Mouse (Mus musculus): Measurements from ENCODE around the gene Trim62. TPM values are rescaled to one million over a fixed set of nuclear protein-coding genes. Genes with fewer than 3 reads are reported as not detected.

The Trim62 gene
- 1.9 and 2.8 TPM in 2 replicates for polyA plus RNA-seq (2011; ENCODE audit: insufficient read depth, insufficient read length, low read depth, missing spikeins)

DNA sequence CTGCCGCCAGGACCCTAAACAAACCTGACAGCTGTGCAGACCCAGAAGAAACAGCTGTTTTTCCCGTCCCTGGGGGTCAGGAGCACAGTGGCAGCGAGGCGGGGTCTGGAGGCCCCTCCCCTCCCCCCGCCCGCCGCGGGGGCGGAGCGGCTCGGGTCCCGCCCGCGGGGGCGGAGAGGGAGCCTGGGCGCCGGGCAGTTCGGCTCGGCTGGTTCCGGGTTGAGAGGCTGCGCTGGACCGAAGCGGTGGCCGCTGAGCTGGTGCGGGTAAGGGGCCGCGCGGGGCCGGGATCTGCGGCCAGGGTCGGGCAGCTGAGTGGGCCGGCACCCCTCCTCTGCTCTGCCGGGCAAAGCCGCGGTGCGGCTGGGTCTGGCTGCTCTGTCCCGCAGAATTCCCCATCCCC lies at the start of gene Trim62:
Trim62 (plus strand) TSS at position 202 of the 403 bp plus-strand sequence.
- no peak for TF ChIP-seq POLR2A (IDR thresholded peaks at IDR 0.05; ENCODE audit: insufficient read depth, low read length)
- TF ChIP-seq CTCF (IDR thresholded peaks at IDR 0.05; ENCODE audit: low read depth, low read length), result no peak
- TF ChIP-seq EP300 (IDR thresholded peaks at IDR 0.05; ENCODE audit: insufficient read depth, low read depth, low read length), result no peak
- Histone ChIP-seq H3K4me1 (ENCODE audit: control insufficient read depth, insufficient read depth, low read length) (no peaks in the 10 kb centered on the region), H3K27ac (ENCODE audit: insufficient read depth, low read length) (no peak within 1 kb of the TSS), H3K27me3 (ENCODE audit: control insufficient read depth, insufficient read depth, low read length, poor library complexity, severe bottlenecking) (peaks cover 7% of the 10 kb centered on the region; the same call in 1 of the 2 replicates), H3K9me3 (replicated peaks; ENCODE audit: control insufficient read depth, insufficient read depth, low read length, poor library complexity, severe bottlenecking) (peaks cover 8% of the 10 kb centered on the region), H3K9ac (ENCODE audit: low read depth, poor library complexity, severe bottlenecking) (peak within 1 kb of the TSS; percentile 61), H3K4me3 (ENCODE audit: low read depth, low read length) (peak within 1 kb of the TSS; percentile 62), H3K36me3 (ENCODE audit: control insufficient read depth, insufficient read depth, low read length, poor library complexity, severe bottlenecking) (no peaks in the 10 kb centered on the region)

DNA sequence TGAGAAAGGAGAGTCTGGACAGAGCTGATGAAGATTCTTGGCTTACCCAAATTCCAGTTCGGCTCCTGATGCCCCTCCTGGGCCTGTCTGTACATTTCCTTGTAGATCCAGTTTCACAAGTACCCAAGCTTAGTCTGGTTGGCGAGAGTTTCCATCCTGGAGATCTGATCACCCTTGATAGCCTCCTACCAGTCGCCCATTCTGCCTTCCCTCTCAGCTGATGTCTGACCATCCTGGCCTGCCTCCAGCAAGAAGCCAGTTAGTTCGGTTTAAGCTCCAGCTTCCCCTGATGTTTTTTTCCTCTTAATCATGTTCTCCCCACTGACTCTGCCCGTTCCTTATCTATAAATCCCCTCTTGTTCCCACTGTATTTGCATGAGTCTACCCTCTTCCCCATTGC lies 45.2 kb upstream of the Trim62 start:
- no peak overlapping the region for H3K9ac ChIP-seq (ENCODE audit: low read depth, poor library complexity, severe bottlenecking)
- no peak overlapping the region for H3K4me3 ChIP-seq (ENCODE audit: low read depth, low read length)
- no peak overlapping the region for H3K27ac ChIP-seq (ENCODE audit: insufficient read depth, low read length)
- no peaks in the 10 kb centered on the region for H3K9me3 ChIP-seq (replicated peaks; ENCODE audit: control insufficient read depth, insufficient read depth, low read length, poor library complexity, severe bottlenecking)
- no peaks in the 10 kb centered on the region; the same call in 1 of the 2 replicates for H3K27me3 ChIP-seq (ENCODE audit: control insufficient read depth, insufficient read depth, low read length, poor library complexity, severe bottlenecking)
- no peaks in the 10 kb centered on the region for H3K4me1 ChIP-seq (ENCODE audit: control insufficient read depth, insufficient read depth, low read length)
- TF ChIP-seq POLR2A (IDR thresholded peaks at IDR 0.05; ENCODE audit: insufficient read depth, low read length) (no peak), CTCF (IDR thresholded peaks at IDR 0.05; ENCODE audit: low read depth, low read length) (no peak), EP300 (IDR thresholded peaks at IDR 0.05; ENCODE audit: insufficient read depth, low read depth, low read length) (no peak)
- H3K36me3 ChIP-seq (ENCODE audit: control insufficient read depth, insufficient read depth, low read length, poor library complexity, severe bottlenecking), result no peaks in the 10 kb centered on the region

DNA sequence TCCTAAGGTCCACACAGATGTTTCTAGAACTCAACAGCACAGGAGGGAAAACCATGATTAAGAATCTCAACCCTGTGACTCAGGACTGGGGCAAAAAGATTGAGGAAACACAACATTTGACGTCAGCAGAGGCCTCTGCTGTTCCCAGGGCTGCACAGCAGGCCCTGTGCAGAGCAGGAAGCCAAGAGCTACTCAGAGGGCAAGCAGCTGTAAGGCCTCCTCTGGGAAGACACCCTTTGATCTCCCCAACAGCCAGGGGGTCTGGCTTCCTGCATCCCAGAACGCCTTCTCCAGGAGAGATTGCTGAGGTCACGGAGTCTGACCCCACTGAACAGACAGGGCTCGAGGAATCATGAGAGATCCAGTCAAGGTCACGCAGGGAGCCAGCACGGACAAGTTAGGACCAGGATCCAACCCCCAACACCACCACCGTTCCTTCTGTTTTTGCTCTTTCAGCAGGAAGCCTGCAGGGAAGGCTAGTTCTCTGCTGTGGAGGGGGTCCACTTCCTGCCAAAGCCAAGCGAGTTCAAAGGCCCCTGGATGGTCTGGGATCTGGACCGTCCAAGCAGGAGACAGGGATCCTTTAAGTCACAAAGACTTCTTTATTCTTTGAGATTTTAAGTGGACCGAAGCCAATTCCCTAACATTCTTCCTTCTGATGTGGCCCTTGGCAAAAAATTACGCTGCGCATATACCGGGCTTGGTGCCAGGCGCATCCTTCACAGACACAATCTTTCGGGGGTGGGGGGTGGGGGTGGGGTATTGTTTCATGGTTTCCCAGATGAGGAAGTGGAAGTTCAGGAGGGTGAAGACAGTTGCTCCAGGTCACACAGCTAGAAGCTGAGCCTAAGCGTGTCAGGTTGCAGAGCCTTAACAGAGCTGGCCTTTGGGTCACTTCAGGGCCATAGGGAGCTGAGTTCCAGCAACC lies 43.3 kb upstream of the Trim62 start:
- no peaks in the 10 kb centered on the region for H3K4me1 ChIP-seq (ENCODE audit: control insufficient read depth, insufficient read depth, low read length)
- no peaks in the 10 kb centered on the region for H3K36me3 ChIP-seq (ENCODE audit: control insufficient read depth, insufficient read depth, low read length, poor library complexity, severe bottlenecking)
- no peaks in the 10 kb centered on the region for H3K9me3 ChIP-seq (replicated peaks; ENCODE audit: control insufficient read depth, insufficient read depth, low read length, poor library complexity, severe bottlenecking)
- H3K27me3 ChIP-seq (ENCODE audit: control insufficient read depth, insufficient read depth, low read length, poor library complexity, severe bottlenecking), result no peaks in the 10 kb centered on the region
- no peak overlapping the region for H3K9ac ChIP-seq (ENCODE audit: low read depth, poor library complexity, severe bottlenecking)
- TF ChIP-seq CTCF (IDR thresholded peaks at IDR 0.05; ENCODE audit: low read depth, low read length) (no peak), POLR2A (IDR thresholded peaks at IDR 0.05; ENCODE audit: insufficient read depth, low read length) (no peak), EP300 (IDR thresholded peaks at IDR 0.05; ENCODE audit: insufficient read depth, low read depth, low read length) (no peak)
- H3K4me3 ChIP-seq (ENCODE audit: low read depth, low read length), result no peak overlapping the region
- no peak overlapping the region for H3K27ac ChIP-seq (ENCODE audit: insufficient read depth, low read length)

DNA sequence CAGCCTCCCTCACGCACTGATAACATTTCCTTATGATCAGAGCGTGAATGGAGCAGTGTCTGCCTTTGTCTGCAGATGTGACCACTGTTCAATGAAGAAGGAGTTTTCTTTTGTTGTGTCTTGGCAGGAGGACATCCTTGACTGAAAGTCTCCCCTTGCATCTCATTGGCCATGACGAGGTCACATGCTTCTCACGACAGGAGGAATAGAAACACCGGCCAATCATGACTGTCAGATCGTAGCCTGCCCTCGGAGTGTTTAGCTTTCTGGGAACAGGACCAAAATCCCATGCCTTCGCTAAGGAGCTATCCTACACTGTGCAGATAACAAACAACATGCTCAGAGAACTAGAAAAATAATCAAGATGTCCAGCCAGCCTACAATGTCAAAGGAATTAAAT lies 42.1 kb upstream of the Trim62 start:
- no peaks in the 10 kb centered on the region for H3K27me3 ChIP-seq (ENCODE audit: control insufficient read depth, insufficient read depth, low read length, poor library complexity, severe bottlenecking)
- H3K4me3 ChIP-seq (ENCODE audit: low read depth, low read length), result no peak overlapping the region
- no peak for TF ChIP-seq POLR2A (IDR thresholded peaks at IDR 0.05; ENCODE audit: insufficient read depth, low read length)
- TF ChIP-seq CTCF (IDR thresholded peaks at IDR 0.05; ENCODE audit: low read depth, low read length), result no peak
- no peak for TF ChIP-seq EP300 (IDR thresholded peaks at IDR 0.05; ENCODE audit: insufficient read depth, low read depth, low read length)
- H3K9ac ChIP-seq (ENCODE audit: low read depth, poor library complexity, severe bottlenecking), result no peak overlapping the region
- no peak overlapping the region for H3K27ac ChIP-seq (ENCODE audit: insufficient read depth, low read length)
- no peaks in the 10 kb centered on the region for H3K9me3 ChIP-seq (replicated peaks; ENCODE audit: control insufficient read depth, insufficient read depth, low read length, poor library complexity, severe bottlenecking)
- no peaks in the 10 kb centered on the region for H3K4me1 ChIP-seq (ENCODE audit: control insufficient read depth, insufficient read depth, low read length)
- H3K36me3 ChIP-seq (ENCODE audit: control insufficient read depth, insufficient read depth, low read length, poor library complexity, severe bottlenecking), result no peaks in the 10 kb centered on the region

DNA sequence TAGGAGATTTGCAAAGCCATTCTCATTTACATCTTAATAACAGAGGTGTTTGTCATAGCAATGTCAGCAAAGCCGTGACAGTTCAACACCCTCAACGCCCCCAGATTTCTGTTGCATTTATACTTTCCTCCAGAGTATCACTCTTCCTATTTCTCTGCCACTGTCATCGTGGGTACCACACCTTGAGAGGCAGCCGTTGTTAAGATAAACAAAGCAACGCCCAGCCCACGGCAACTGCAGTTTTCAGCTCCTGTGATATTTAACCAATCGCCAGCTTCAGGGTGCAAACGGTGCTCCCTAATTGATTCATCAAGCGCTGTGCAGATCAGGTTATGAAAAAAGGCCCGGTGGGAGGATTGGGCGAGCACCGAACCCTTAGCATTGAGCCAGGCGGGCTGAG lies 38.8 kb upstream of the Trim62 start:
- H3K36me3 ChIP-seq (ENCODE audit: control insufficient read depth, insufficient read depth, low read length, poor library complexity, severe bottlenecking), result no peaks in the 10 kb centered on the region
- H3K9me3 ChIP-seq (replicated peaks; ENCODE audit: control insufficient read depth, insufficient read depth, low read length, poor library complexity, severe bottlenecking), result no peaks in the 10 kb centered on the region
- no peak overlapping the region for H3K27ac ChIP-seq (ENCODE audit: insufficient read depth, low read length)
- H3K9ac ChIP-seq (ENCODE audit: low read depth, poor library complexity, severe bottlenecking), result no peak overlapping the region
- H3K4me1 ChIP-seq (ENCODE audit: control insufficient read depth, insufficient read depth, low read length), result no peaks in the 10 kb centered on the region
- H3K27me3 ChIP-seq (ENCODE audit: control insufficient read depth, insufficient read depth, low read length, poor library complexity, severe bottlenecking), result no peaks in the 10 kb centered on the region
- no peak overlapping the region for H3K4me3 ChIP-seq (ENCODE audit: low read depth, low read length)
- TF ChIP-seq CTCF (IDR thresholded peaks at IDR 0.05; ENCODE audit: low read depth, low read length) (no peak), EP300 (IDR thresholded peaks at IDR 0.05; ENCODE audit: insufficient read depth, low read depth, low read length) (no peak), POLR2A (IDR thresholded peaks at IDR 0.05; ENCODE audit: insufficient read depth, low read length) (no peak)
